Mouse (Mus musculus) Muller cell, postnatal 12 days (primary cell): Measurements from ENCODE around the gene Mcm2.

Experiments used
- DNase-seq: peaks from one replicate; pipeline ENCODE4 v3.0.0-alpha.2; 2015; ENCODE audit errors: inconsistent ontology term

Mcm2 gene

DNA sequence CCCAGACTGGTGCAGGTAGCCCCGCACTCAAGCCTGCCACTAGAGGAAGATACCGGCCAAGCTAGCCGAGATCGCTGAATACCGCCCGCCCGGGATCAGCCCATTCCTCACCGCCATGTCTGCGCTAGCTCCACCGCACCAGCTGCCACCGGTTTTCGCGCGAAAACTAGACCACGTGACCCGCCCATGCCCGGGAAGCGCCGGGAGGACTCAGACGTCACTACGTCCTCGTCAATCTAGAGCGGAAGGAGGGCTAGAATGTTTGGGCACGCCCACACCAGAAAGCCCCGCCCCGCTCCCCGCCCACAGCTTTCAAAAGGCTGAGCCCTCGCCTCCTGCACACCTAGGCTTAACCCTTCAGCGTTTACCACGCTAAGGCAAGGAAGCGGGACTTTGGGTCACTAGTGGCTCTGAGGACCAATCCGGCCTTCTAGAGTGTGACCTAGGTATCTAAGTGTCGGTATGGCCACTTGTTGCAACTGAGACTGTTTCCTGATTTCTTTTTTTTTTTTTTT lies at the start of gene Mcm2:
Gene Mcm2 (minus strand): TSS at position 247 of the 515 bp plus-strand sequence.
- DNase-seq = peak; percentile 96

DNA sequence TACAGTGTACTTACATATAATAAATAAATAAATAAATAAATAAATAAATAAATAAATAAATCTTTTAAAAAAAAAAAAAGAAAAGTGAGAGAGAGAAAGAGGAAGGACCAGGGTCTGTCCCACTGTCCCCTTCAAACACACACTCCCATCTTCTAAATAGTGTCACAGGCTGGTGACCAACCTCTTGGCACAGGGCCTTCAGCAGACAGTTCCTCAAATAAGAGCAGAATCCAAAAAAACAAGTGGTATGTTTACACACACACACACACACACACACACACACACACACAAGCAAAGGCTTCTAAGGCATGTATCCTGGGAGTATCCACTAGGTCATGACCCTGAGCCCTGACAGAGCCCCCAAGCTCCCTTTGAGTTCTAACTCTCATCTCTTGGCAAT lies 49.2 kb upstream of the Mcm2 start:
- DNase-seq = no peak

DNA sequence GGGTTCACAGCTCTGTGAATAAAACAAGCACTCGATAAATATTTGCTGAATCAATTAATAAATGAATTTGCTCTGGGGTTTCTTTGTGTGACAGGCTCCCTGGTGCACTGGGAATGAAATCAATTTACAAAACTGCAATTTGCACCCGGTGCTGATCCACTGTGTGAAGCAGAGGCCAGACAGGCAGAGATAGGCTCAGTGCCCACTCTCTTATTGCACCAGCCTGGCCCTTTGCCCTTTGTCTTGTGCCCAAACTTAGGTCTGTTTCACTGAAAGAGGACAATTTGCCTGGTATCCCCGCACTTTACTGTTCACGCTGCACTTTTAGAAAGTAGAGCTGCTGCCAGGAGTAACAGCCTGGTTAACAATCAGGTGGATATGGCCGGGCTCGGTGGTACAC lies 47.9 kb upstream of the Mcm2 start:
- no peak for DNase-seq

DNA sequence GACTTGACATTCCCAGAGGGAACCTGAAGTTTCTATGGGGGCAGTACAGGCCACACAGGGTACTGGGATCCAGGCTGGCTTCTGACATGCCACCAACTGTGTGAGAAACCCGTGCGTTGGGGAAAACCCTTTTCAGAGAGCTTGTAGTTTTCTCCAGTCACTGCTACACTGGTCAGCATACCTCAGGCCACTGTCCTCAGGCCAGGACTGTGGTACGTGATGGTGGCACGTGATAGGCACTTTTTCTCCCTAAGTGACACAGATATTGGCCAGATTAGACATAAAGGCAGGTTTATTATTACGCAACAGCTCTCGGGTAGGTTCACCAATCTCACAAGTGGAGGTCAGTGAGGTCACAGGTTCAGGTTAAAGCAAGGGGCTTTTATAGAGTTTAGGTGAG lies 45.1 kb upstream of the Mcm2 start:
- DNase-seq = no peak

DNA sequence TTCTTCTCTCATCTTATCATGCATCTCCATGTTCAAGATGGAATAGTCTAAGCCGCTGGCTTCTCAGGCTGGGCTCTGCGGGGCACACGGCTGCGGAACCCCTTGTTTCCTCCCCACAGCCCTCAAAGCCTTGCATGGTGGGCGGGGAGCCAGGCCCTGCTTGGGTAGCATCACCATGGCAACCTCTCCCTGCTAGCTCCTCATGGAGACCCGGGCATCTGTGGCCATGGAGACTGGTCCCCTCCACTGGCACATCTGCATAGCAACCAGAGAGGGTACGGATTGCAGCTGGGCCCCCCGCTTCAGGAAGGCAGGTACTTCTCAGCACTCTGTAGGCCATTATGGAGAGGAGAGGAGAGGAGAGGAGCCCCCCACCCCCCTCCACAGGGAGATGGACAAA lies 44.0 kb upstream of the Mcm2 start:
- DNase-seq = no peak

DNA sequence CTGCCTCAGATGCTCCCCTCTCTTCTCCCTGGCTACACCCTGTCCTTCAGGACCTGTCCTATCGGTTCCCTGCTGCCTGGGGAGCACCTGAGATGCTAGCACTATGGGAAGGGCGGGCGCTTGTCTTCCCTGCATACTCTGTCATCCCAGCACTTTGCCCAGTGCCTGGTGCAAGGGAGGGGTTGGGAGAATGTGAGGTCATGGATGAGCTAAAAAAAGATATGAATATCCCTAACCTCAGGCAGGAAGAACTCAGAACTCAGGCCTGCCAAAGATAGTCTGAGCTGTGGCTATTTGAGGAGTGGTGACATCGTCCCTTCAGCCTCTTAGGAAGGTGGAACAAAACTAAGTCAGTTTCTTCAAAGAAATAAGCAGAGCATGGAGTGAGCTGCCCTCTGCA lies 43.0 kb upstream of the Mcm2 start:
- peak; percentile 57 for DNase-seq

DNA sequence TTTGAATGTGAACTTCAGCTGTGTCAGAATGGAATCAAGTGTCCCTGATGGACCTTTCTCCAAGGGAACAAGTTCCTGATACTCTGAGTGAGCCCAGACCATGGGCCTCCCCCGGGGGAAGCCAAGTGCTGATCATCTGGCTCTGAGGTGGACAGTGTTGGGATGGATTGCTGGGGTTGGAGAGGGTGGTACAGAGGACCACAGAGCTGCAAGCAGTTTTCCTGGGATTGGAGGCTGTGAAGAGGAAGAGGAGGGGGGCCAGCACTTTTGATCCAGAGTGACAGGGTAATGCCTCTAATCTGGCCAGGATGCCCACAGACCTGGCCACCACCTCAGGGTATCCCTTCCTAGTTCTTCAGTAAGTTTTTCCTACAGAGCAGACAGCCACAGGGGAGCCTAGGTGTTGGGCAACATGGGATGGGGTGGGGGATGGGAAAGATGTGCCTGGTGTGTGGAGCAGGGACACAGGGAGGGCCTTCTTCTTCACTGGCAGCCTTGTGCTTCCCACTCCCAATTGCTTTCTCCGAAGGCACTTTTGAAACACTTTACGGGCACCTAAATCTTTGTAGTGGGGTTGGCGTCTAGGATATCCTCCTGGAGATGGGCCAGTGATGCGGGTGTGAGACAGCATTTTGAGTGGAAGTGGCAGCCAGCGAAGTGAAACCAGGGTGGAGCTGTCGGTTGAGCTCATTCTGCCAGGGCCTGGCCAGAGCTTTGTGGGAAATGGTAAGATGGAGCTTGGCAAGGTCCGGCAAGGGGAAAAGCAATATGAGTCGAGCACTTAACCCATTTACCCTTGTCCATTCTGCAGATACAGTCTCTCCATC lies 41.7 kb upstream of the Mcm2 start:
- DNase-seq = peak; percentile 18

DNA sequence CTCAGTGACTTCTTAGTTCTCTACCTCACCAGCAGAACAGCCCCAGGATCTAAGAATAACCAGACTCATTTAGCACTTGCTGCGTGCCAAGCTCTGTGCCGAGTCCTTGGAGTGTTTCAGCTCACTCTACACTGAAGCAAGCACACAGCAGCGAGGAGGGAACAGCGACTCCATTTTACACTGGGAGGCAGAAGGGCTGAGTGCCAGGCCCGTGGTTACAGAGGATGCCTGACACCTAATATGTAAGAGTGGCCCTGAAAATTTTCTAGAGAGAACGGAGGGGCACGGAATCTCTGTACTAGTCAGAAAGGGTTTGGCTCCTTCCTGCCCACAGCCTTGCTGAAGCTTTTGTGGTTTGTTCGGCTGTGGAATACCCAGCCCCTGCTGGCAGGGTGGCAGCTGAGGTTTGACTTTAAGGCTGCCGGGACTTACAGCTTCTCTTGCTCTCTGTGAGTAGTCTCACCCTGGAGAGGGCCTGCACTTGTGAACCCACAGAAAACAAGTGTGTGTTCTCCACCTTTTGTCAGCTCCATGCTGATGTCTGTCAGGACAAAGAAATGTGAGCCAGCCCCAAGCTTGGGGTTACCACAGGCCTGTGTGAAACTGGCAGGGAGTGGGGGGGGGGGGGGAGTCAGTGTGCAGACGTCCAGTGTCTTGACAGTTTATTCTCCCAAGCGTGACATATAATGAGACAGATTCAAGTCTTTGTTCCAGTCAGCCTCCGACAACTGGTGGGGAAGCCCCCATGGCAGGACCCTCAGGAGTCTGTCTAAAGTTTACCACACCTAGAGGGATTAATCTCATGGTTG lies 40.9 kb upstream of the Mcm2 start:
- peak; percentile 66 for DNase-seq

DNA sequence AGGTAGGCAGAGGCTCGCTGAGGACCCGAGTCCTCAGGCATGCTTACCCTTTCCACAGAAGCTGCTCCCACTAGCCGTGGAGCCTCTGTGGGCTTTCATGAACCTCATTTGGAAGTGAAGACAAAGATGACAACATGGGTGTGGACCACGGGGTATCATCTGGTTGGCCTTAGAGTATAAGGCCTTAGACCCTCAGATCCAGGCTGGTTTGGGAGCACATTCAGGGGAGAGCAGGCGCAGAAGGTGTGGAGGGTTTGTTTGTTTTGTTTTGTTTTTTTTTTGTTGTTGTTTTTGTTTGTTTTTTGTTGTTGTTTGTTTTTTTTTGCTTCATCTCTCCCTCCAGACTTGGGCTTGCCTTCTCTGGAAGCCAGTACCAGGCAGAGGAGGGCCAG lies 40.1 kb upstream of the Mcm2 start:
- no peak for DNase-seq

DNA sequence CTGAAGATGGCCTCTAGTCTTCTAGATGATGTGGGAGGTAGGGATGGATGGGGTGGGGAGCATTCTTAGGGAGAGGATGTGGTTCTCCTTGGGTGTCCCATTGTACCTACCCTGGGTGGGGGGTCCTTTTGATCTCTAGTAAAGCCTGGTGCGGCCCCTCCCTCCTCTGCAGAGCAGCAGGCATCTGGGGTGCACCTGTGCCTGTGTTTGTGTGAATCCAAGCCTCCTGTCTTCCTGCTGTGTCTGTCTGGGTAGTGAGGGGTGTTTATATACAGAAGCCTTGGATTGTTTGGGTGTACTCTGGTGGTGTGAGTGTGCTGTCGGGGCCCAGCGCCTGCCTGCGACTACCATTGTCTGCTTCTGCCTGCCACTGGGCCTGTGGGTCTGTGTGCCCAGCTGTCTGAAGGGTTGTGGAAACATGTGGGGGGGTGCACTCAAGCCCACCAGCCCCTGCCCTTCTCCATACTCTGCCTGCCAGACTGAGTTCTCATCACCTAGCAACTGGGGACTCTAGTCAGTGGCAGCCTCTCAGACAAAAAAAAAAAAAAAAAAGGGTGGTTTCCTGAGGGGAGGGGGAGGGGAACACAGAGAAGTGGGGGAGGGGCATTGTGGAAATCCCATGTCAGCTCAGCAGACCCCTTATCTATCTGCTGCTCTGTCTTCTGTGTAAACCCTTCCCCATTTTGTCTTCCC lies 39.5 kb upstream of the Mcm2 start:
- no peak for DNase-seq

DNA sequence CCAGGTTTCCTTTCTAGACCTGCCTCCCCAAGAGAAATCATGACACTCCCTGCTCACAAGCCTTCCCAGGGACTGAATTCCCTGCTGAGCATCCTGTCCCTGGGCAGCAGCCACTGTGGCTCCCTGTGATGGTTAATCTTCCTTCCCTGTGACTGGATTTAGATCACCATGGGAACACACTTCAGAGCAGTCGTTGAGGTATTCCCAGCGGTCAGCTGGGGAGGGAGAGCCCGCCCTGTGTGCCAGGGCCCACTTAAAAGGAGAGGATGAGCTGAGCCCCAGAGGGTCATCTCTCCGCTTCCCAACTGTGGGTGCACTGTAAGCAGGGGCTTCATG lies 38.6 kb upstream of the Mcm2 start:
- no peak for DNase-seq

DNA sequence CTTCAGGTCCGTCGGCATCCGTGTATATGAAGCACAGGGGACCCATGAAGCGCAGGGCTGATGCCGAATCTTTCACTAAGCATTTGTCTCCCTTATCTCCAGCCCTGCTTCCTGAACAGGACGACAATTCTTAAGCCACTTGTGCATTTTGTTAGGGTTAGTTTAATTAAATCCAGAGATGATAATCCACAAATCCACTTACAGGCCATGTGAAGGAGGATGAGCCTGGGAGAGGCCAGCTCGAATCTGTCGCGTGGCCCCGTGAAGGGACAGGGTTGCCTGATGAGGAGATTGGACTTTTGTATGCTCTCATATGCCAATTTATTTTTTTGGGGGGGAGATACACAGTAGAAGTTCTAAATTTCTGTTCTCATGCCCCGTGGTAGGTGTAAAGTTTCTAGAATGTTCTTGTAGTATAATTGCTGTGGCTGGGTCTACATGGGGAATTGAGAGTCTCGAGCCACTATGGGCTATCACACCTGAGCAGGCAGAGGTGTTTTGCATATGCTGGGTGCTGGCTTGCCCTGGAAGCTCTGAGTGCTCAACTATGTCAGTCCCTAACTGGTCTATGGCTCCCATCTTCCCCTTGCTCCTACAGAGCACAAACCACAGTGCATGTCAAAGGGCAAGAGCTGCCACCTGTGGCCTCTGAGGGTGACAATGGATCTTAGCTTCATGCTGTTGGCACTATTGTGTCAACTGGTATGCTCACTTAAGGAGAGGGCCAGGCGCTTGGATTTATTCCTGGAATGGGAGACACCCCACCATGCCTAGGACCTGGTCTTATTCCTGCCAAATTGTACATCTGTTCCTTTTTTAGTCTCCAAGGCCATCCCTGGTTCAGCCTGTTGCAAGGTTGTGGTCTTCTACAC lies 38.0 kb upstream of the Mcm2 start:
- DNase-seq = no peak

DNA sequence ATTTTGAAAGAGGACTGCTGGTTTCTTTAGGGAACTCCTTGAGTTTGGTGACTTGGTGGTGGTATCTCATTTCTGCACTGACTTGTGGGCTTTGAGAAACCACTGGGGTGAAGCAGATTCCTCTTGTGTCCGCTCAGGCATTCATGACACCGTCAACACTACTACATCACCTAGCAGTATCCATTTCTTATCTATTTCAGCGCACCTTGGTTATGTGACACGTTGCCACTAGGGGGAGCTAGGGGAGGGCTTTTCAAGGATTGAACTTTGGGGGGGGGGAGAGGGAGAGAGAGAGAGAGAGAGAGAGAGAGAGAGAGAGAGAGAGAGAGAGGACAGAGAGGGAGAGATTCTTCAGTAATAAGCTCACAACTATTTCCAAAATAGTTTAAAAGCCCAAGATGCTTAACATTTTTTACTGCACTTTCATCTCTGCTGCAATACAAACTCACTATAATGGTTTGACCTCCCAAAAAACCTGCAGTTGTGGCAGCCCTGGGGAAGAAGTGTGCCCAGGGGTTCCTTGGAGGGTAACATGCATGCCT lies 37.2 kb upstream of the Mcm2 start:
- peak; percentile 86 for DNase-seq

DNA sequence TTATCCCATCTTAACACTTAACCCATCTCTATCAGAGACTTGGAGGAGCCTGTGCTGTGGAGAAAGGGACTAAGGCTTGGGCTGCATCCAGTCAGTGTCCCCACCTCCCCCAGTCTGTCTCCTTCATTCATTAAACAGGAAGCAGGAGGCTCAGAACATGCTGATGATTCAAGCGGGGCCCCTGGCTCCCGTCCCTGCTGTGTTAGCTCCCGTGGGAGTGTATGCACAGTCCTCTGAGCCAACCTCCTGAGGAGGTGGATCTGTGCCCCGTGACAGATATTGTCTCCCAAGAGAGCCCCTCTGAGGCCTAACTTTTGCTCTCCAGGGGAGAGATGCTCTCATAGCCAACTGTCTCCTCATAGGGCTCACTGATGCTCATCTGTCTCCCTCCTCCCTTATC lies 36.2 kb upstream of the Mcm2 start:
- DNase-seq = peak; percentile 82

DNA sequence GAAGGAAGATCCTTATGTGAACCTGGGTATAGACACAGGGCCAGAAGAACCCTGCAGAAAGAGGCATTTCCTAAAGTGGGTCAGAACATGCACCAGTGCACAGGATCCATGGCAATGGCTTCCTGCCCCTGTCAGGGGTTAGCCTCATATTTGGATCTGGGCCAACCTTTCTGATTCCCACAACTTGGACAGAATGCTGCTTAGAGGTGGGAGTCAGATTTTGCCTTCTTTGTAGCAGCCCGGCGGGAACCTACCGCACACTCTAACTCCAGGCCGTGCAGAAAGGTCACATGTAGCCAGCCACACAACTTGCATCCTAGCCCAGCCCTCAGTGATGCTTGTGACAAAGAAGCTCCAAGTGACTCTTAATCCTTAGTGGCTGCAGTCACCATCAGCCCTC lies 35.6 kb upstream of the Mcm2 start:
- DNase-seq = peak; percentile 69

DNA sequence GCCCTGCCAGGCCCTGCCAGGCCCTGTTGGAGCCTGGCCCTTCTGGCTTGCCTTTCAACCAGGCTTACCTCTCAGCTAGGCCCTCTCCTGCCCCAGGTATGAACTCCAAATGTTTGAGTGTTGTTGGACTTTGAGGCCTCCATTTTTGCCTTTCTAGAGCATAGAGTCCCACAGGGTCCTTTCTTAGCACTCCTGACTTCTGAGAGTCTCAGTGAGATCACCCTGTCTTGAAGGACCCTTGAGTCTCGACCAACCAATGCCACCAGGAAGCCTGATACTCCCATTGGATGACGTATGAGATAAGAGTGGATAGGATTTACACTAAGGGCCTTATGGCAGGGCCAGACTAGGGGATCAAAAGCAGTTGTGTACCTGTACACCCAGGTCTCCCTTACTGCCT lies 32.9 kb upstream of the Mcm2 start:
- no peak for DNase-seq

DNA sequence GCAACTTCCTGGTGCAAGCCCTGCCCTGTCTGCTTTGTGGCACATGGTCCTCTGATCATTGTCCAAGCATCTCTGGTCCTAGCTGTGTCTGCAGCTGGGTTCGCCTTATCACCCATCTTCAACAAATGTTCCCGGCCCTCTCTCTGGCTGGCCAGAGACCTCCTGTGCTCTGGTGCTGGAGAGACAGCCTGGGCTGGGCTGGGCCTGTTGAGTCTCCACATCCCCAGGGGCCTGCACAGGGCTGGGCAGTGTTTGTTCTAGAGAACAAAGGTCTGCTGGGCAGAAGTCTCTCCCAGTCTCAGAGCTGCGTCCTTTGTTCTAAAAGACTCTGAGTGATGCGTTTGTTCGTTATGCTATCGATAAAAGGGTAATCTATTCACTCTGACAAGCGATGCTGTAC lies 31.5 kb upstream of the Mcm2 start:
- no peak for DNase-seq

DNA sequence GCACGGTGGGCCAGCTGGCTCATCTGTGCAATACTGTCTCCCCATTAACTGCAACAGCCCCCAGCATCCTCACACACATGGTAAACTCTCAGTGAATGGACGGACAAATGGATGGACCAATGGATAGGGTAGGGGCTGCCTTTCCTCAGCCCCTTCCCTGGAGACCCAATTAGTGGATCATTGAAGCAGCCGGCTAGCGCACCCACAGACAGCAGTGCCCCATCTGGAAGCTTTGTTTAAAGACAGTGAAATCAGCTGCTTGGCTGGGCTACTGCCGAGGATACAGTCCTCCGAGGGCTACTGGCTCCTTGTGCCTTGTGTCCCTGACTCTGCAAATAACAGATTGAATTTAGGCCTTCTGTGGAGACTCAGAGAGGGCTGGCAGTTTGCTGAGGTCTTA lies 30.9 kb upstream of the Mcm2 start:
- DNase-seq = no peak

DNA sequence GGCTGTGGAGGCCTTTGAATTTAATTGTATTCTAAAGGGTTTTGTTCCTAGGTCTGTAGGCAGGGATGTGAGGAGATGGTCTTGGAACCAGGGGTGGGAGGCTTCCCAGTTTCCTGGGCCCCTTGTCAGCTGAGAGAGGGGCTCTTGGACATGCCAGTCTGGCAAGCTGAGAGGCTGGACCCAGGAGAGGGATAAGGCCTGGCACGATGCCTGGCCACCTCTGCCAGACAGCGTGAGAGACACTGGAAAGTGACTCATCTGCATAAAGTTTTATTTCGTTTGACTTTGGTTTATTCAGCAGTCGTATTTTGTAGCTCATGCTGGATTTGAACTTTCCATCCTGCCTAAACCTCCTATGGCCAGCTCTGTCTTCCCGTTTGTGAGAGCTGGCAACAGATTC lies 30.0 kb upstream of the Mcm2 start:
- peak; percentile 61 for DNase-seq

DNA sequence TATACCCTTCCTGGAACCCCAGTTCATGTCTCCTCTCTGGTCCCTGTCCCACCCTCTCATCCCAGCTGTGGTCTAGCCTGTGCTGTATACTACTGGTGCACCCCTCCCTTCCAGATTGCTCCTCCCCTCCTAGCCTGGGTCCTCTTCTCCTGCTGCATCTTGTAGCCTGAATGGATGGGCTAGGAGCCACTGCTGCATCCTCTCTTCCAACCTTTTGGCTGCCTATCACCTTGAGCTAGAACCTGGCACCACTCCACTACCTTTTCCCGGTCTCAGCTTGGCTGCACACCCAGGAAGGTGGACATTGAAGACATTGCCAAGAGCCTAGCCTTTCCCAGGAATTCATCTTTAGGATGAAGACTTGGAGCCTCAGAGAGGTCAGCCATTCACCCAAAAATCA lies 29.4 kb upstream of the Mcm2 start:
- DNase-seq = no peak

DNA sequence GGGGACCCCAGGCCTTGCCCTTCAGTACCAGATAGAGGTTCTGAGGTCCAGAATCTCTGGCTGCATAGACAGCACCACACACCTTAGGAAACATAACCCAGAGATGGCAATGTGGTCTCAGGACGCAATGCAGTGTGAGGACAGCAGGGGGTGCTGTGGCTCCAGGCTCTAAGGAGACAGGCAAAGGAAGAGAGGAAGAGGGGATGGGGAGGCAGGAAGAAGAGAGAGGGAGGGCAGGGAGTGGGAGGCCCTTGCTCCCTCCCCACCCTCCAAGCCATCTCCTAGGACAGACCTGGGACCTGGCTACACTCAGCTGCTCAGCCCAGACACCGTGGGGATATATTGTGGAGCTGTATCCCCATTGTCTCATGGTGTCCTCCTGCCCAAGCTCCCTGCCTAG lies 29.0 kb upstream of the Mcm2 start:
- DNase-seq = peak; percentile 66
